Mouse (Mus musculus): ENCODE measurements around the gene Slc22a23.

- TF ChIP-seq CTCF (IDR thresholded peaks at IDR 0.05; ENCODE audit: low read depth): 0 out of 2 replicates have a peak, but pooled peaks have one; percentile 12
- TF ChIP-seq EP300 (IDR thresholded peaks at IDR 0.05; ENCODE audit: low read depth): no peak
Measured at GRCm38 (mm10) chr13:34294212-34294611, 50.8 kb downstream of the Slc22a23 start.
